Mouse (Mus musculus) hematopoietic stem cell, adult 5-6 weeks (primary cell): ENCODE measurements around the gene Ly6g6d. TPM values are rescaled to one million over a fixed set of nuclear protein-coding genes. Genes with fewer than 3 reads are reported as not detected.
"Not testable (repeated sequence)": the region's sequence is repeated elsewhere in the genome, so short reads cannot be mapped to it uniquely, and the experiment has no call there.

Source experiments
- ATAC-seq, 2 experiments: fragments of 125-278 bp in 1 of 2; replicated peaks in 1 of 2; 2 replicates each; pipeline ENCODE4 v1.8.0; 2016 to 2017; ENCODE audit warnings: inconsistent platforms in 2 of 2, mild to moderate bottlenecking in 2 of 2, moderate number of reproducible peaks in 2 of 2, low read depth in 1 of 2, moderate TSS enrichment in 1 of 2; ENCODE audit not compliant: low FRiP score in 2 of 2, poor library complexity in 2 of 2, severe bottlenecking in 2 of 2, insufficient read depth in 1 of 2, low TSS enrichment in 1 of 2
- total RNA-seq: library from RNA; stranded (forward); fragments of 172-1452, 232-1000 nt; gene quantifications from 2 replicates; pipeline ENCODE4 v1.2.3, GENCODE M21; 2017

Ly6g6d gene
- total RNA-seq, 1 experiment from 2014 or later = not detected

- ATAC-seq = no peak
These were observed 32.7 kb downstream of the Ly6g6d start for GRCm38 (mm10) chr17:35044904-35045806.

DNA sequence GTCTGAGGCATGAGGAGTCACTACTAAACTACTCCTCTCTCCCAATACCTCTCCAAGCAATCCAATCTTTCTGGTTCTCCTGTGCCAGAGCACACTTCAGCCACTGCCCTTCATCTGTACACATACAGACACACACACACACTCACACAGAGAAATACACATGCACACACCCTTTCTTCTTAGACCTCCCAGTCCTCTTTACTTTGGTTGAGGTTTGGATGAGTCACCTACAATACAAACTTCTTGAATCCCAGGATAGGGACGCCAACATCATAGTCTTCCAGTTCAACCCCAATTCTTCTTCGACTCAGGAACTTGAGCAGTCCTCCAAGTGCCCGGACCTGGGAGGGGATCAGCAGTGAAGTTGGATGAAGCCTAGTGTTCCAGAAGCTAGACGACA is 34.1 kb downstream of the Ly6g6d start:
- ATAC-seq = no peak

- ATAC-seq = no peak
These were observed 38.6 kb downstream of the Ly6g6d start for GRCm38 (mm10) chr17:35039121-35039873.

- no peak for ATAC-seq
These were observed 43.0 kb downstream of the Ly6g6d start for GRCm38 (mm10) chr17:35034896-35035295.

GRCm38 (mm10) chr17:35033703-35034102 is 44.2 kb downstream of the Ly6g6d start:
- ATAC-seq = not testable (repeated sequence)

GRCm38 (mm10) chr17:35032323-35032870 is 45.5 kb downstream of the Ly6g6d start:
- ATAC-seq = no peak

DNA sequence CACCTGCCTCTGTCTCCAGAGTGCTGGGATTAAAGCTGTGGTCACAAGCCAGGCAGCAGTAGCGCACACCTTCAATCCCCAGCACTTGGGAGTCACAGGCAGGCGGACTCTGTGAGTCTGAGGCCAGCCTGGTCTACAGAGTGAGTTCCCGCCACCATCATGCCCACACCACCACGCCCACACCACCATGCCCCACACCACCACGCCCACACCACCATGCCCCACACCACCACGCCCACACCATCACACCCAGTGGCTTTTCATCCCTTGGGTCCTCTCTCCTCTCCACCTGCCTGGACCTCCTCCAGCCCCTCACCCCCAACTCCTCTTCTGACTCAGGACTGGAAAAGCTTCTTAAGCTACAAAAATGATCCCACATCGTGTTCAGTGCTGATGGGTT is 46.0 kb downstream of the Ly6g6d start:
- ATAC-seq = no peak

DNA sequence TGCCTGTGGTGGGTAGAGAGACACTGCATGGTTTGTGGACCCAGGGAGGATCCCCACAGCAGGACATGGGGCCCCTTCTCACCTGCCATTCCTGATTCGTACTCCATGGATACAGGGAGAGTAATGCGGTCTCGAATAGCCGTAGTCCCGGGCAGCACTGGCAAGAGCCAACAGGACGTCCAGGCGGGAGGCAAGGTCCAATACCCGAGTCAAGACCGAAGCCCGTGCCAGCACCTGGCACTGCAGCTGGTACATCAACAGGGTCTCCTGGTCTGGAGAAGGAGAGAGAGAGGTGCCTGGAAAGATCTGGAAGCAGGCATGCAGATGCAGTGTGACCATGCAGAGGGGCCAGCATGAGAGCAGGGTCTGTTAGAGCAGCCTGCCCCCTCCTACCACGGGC is 46.6 kb downstream of the Ly6g6d start:
- ATAC-seq = no peak

- peak; percentile 30 to 63; a peak in 2 of 4 replicates for ATAC-seq
These were observed 48.0 kb downstream of the Ly6g6d start for GRCm38 (mm10) chr17:35029691-35030532.

DNA sequence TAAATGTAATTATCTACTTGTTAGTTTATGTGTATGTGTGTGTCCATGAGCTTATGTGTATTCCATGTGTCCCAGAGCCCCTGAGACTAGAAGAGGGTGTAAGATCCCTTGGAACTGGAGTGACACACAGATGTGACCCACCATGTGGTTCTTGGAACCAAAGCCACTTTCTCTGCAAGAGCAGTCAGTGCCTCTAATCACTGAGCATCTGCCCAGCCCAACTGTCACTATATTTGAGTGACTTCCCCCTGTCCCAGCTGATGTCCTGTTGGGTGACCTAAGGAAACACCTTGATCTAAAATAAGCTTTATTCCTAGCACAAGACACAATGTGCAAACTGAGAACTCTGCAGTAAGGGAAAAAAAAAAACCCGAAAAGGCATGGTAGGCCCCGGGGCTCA is 49.5 kb downstream of the Ly6g6d start:
- ATAC-seq = no peak

- ATAC-seq = no peak
These were observed 50.4 kb downstream of the Ly6g6d start, which contains the start of gene Sapcd1 for GRCm38 (mm10) chr17:35027277-35028068. Sapcd1 (minus strand) TSS chr17:35028016.

DNA sequence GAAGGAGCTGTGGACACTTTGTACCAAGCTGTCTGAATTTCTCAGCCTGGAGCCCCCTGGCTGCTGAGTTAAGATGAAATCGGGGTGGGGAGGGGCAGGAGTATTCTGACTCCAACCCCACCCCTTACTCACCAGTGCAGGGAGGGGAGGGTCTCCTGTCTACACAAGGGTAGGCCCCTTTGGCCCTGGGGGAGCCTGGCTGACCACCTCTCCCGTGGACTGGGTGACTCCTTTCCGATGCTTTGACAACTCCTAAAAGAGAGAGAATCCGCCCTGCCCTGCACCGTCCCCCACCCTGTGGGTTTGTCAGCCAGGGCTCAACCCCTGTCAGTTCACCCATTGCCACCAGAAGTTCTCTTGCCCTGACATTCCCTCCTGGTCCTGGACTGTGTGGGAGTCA is 51.7 kb downstream of the Ly6g6d start:
- no peak for ATAC-seq

DNA sequence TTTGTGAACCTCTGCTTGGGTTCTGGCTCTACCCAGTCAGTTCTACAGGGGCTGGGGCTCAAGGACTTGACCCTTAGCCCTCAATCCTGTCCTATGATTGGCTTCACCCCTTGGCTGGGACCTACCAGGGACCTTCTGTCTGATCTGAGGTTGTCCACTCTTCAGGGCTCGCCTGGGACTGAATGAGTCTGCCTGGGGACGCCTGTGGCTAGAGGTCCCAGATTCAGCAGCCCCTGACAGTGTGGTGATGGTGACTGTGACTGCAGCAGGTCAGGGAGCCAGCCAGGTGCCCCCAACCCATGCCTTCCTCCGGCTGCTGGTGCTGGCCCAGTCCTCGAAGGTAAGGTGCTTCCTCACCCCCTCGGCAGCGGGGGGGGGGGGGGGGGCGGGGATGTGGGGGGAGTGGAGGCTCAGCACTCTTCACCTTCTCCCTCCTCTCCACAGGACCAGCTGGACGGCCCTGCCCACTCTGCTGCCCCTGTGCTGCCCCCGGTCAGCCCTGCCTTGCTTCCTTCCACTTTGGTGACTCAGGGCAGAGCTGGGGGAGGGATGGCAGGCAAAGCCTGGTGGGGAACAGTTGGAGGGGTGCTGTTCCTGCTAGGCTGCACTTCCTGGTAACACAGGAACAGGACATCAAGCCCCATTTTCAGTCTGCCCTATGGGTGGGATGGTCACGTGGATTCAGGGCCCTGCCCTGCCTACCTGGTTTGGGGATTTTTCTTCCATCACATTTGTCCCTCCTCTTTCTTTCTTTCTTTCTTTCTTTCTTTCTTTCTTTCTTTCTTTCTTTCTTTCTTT is 53.0 kb downstream of the Ly6g6d start:
- ATAC-seq = no peak

GRCm38 (mm10) chr17:35024261-35024660 is 53.6 kb downstream of the Ly6g6d start:
- ATAC-seq = no peak

DNA sequence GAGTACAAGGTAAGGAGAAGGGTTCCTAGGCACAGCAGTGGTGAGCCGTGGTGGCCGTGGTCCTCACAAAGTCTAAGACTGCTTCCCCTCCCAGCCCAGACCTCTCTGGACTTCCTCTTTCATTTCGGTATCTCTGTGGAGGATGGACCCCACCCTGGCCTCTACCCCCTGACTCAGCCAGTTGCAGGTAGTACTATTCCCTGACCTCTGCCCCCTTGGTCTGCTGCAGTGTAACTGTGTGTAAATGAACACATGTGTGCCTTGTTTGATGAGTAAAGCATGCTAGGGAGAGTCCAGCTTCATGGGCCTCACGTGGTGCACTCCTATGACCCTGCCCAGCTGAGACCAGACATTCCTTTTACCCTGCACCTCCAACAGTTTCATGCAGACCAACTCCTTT is 54.1 kb downstream of the Ly6g6d start:
- ATAC-seq = peak; percentile 26 to 39; a peak in 3 of 4 replicates

GRCm38 (mm10) chr17:35023221-35023620 is 54.6 kb downstream of the Ly6g6d start:
- no peak for ATAC-seq
